Mouse (Mus musculus) embryonic facial prominence, embryonic 12.5 days (tissue): ENCODE measurements around the gene Il17rd. TPM values are rescaled to one million over a fixed set of nuclear protein-coding genes. Genes with fewer than 3 reads are reported as not detected.

ENCODE experiments used
- ATAC-seq: fragments of 200-750 bp; cut with Nextera tagmentation; 2 replicates; pipeline ENCODE4 v1.8.0; 2017; ENCODE audit not compliant: insufficient number of reproducible peaks, insufficient read depth, low FRiP score, low TSS enrichment
- H3K27ac ChIP-seq: fragments of 300-500 bp; sonication (generic); 2 replicates; pipeline ENCODE4 v1.5.1; 2016; ENCODE audit warnings: mild to moderate bottlenecking
- H3K27me3 ChIP-seq: fragments of 300-500 bp; sonication (generic); 2 replicates; pipeline ENCODE4 v1.6.1; 2016; ENCODE audit warnings: mild to moderate bottlenecking, moderate library complexity
- H3K36me3 ChIP-seq: fragments of 300-500 bp; sonication (generic); 2 replicates; pipeline ENCODE4 v1.6.1; 2016; ENCODE audit warnings: mild to moderate bottlenecking
- H3K4me1 ChIP-seq: fragments of 300-500 bp; sonication (generic); 2 replicates; pipeline ENCODE4 v1.6.1; 2016
- H3K4me2 ChIP-seq: fragments of 300-500 bp; sonication (generic); replicated peaks from 2 replicates; pipeline ENCODE4 v1.6.1; 2016; ENCODE audit warnings: mild to moderate bottlenecking, moderate library complexity
- H3K4me3 ChIP-seq: fragments of 300-500 bp; sonication (generic); 2 replicates; pipeline ENCODE4 v1.5.1; 2016; ENCODE audit warnings: mild to moderate bottlenecking
- H3K9ac ChIP-seq: fragments of 300-500 bp; sonication (generic); 2 replicates; pipeline ENCODE4 v1.6.1; 2016; ENCODE audit warnings: mild to moderate bottlenecking, moderate library complexity
- H3K9me3 ChIP-seq: fragments of 300-500 bp; sonication (generic); 2 replicates; pipeline ENCODE4 v1.6.1; 2016; ENCODE audit warnings: mild to moderate bottlenecking, moderate library complexity
- WGBS: fragments of 180-500 bp; shearing (Covaris S2); methylation state at CpG from one replicate; pipeline ENCODE4 v1.1.7; 2016; 5-methylcytosine and 5-hydroxymethylcytosine counted together
- polyA plus RNA-seq: library from polyadenylated mRNA; unstranded; fragments of >200 nt; fragmentation: Nextera tagmentation; extraction: Ambion mirVana; gene quantifications from 2 replicates; pipeline ENCODE4 v1.2.1, GENCODE M21; 2016

Il17rd gene
- polyA plus RNA-seq, 1 experiment from 2014 or later, result 11.2 TPM

DNA sequence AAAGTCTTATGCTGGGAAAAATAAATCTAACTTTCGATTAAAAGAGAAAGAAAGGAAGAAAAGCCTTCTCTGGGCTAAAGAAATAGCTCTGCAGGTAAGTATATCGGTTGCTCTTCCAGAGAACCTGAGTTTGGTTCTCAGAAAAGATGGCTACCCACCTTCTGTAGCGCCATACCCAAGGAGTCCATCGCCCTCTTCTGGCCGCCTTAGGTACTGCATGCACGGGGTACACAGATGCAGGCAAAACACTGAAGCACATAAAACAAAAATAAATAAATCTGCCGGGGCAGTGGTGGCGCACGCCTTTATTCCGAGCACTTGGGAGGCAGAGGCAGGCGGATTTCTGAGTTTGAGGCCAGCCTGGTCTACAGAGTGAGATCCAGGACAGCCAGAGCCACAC lies 15.9 kb upstream of the Il17rd start:
- Histone ChIP-seq H3K36me3 (no peaks in the 10 kb centered on the region), H3K9ac (no peak overlapping the region), H3K4me1 (no peaks in the 10 kb centered on the region), H3K4me3 (no peak overlapping the region), H3K9me3 (no peaks in the 10 kb centered on the region), H3K4me2 (no peak overlapping the region), H3K27me3 (no peaks in the 10 kb centered on the region), H3K27ac (no peak overlapping the region)
- ATAC-seq, result no peak
- WGBS, result 42% methylated on average over 11 of the region's 11 CpGs

- Histone ChIP-seq H3K4me3 (no peak overlapping the region), H3K27ac (no peak overlapping the region), H3K4me2 (no peak overlapping the region), H3K9me3 (no peaks in the 10 kb centered on the region), H3K27me3 (no peaks in the 10 kb centered on the region), H3K4me1 (peaks cover 2% of the 10 kb centered on the region; the same call in 1 of the 2 replicates), H3K36me3 (no peaks in the 10 kb centered on the region), H3K9ac (no peak overlapping the region)
- no peak for ATAC-seq
- 83% methylated on average over 4 of the region's 4 CpGs for WGBS
Measured at GRCm38 (mm10) chr14:27024664-27025063, 14.1 kb upstream of the Il17rd start.

GRCm38 (mm10) chr14:27029771-27030173 lies 9.0 kb upstream of the Il17rd start:
- no peak overlapping the region for H3K27ac ChIP-seq
- peaks cover 3% of the 10 kb centered on the region; the same call in 1 of the 2 replicates for H3K4me1 ChIP-seq
- no peak for ATAC-seq

DNA sequence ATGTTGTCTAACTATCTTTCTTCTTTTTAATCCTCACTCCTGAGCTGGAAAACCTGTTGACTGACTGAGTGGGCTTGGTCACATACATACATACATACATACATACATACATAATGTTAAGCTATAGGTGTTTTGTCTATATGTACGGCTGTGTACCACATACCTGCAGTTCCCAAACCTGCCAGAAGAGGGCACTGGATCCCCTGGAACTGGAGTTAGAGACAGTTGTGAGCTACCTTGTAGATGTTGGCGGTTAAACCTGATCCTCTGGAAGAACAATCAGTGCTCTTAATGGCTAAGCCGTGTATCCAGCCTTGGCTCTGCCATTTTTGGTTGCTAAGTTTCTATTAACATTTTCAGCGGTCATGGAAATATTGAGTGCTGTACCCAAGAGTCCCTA lies 7.6 kb upstream of the Il17rd start:
- Histone ChIP-seq H3K9me3 (no peaks in the 10 kb centered on the region), H3K36me3 (no peaks in the 10 kb centered on the region), H3K4me2 (no peak overlapping the region), H3K27ac (no peak overlapping the region), H3K4me3 (no peak overlapping the region), H3K9ac (no peak overlapping the region), H3K27me3 (no peaks in the 10 kb centered on the region), H3K4me1 (peaks cover 3% of the 10 kb centered on the region; the same call in 1 of the 2 replicates)
- ATAC-seq, result peak; percentile 54
- 16% methylated on average over 4 of the region's 4 CpGs for WGBS

More at GRCm38 (mm10) chr14:27029771-27030173, 9.0 kb upstream of the Il17rd start:
- H3K36me3 ChIP-seq, result no peaks in the 10 kb centered on the region
- 3% methylated on average over 15 of the region's 15 CpGs for WGBS
- H3K9me3 ChIP-seq, result no peaks in the 10 kb centered on the region
- H3K4me3 ChIP-seq, result no peak overlapping the region
- H3K27me3 ChIP-seq, result no peaks in the 10 kb centered on the region
- no peak overlapping the region for H3K9ac ChIP-seq
- no peak overlapping the region for H3K4me2 ChIP-seq

GRCm38 (mm10) chr14:27037513-27037912 lies 1.2 kb upstream of the Il17rd start:
- no peak for ATAC-seq
- Histone ChIP-seq H3K9ac (no peak overlapping the region), H3K4me3 (no peak overlapping the region), H3K9me3 (no peaks in the 10 kb centered on the region), H3K36me3 (no peaks in the 10 kb centered on the region), H3K4me2 (no peak overlapping the region), H3K4me1 (peaks cover 20% of the 10 kb centered on the region), H3K27me3 (no peaks in the 10 kb centered on the region), H3K27ac (no peak overlapping the region)
- 68% methylated on average over 1 of the region's 1 CpGs for WGBS

GRCm38 (mm10) chr14:27039281-27040248 lies 824 bp downstream of the Il17rd start:
- Histone ChIP-seq H3K27me3 (no peaks in the 10 kb centered on the region), H3K4me3 (peak overlapping the region; percentile 99), H3K4me2 (peak overlapping the region; percentile 69), H3K9ac (peak overlapping the region; percentile 91), H3K4me1 (peaks cover 41% of the 10 kb centered on the region), H3K9me3 (no peaks in the 10 kb centered on the region), H3K36me3 (no peaks in the 10 kb centered on the region), H3K27ac (peak overlapping the region; percentile 89)
- WGBS, result under 1% methylated on average over 59 of the region's 59 CpGs
- peak; percentile 59; the same call in 1 of the 2 replicates for ATAC-seq

- Histone ChIP-seq H3K27me3 (no peaks in the 10 kb centered on the region), H3K4me2 (peak overlapping the region; percentile 69), H3K9me3 (no peaks in the 10 kb centered on the region), H3K27ac (peak overlapping the region; percentile 1; the same call in 1 of the 2 replicates), H3K9ac (peak overlapping the region; percentile 91), H3K4me1 (peaks cover 49% of the 10 kb centered on the region), H3K4me3 (peak overlapping the region; percentile 99), H3K36me3 (no peaks in the 10 kb centered on the region)
- no peak for ATAC-seq
- 3% methylated on average over 12 of the region's 12 CpGs for WGBS
Measured at GRCm38 (mm10) chr14:27040451-27040850, 1.7 kb downstream of the Il17rd start.

DNA sequence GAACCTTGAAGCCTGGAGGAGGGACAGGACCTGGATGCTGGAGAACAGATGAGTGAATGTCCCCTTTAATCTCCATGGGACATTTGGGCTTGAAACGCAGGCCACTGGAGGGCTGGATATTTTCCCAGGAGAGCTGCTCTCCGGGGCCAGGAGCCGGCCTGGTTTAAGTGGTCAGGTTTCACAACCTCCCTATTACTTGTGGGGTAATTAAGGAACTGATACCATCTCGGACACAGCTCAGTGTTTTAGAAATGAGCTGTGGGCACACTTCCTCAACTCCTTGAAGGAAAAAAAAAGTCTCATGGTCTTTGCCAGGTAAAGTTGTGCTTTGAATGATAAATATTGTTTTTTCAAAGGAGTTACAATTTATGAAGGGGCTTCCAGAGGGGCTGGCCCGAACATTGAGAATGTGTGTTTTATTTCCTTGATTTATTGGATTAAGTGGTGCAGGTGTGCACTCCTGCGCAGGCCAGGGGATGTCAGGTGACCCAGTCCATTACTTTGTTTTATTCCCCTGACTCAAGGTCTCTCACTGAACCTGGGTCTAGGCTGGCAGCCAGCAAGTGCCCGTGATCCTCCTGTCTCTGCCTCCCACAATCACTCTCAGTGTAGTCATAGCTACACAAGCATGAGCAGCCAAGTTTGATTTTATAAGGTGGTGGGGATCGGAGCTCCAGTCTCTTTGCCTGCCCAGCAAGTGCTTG lies 3.7 kb downstream of the Il17rd start:
- H3K4me2 ChIP-seq, result peak overlapping the region; percentile 69
- no peaks in the 10 kb centered on the region for H3K9me3 ChIP-seq
- H3K27me3 ChIP-seq, result no peaks in the 10 kb centered on the region
- H3K27ac ChIP-seq, result 0 out of 2 replicates have a peak overlapping the region, but pooled peaks have one; percentile 50
- peaks cover 68% of the 10 kb centered on the region for H3K4me1 ChIP-seq
- no peak for ATAC-seq
- H3K9ac ChIP-seq, result no peak overlapping the region
- no peaks in the 10 kb centered on the region for H3K36me3 ChIP-seq
- no peak overlapping the region for H3K4me3 ChIP-seq
- WGBS, result 36% methylated on average over 8 of the region's 8 CpGs

- H3K4me2 ChIP-seq, result peak overlapping the region; percentile 69
- peaks cover 77% of the 10 kb centered on the region for H3K4me1 ChIP-seq
- no peak for ATAC-seq
Measured at GRCm38 (mm10) chr14:27043416-27043815, 4.7 kb downstream of the Il17rd start.

DNA sequence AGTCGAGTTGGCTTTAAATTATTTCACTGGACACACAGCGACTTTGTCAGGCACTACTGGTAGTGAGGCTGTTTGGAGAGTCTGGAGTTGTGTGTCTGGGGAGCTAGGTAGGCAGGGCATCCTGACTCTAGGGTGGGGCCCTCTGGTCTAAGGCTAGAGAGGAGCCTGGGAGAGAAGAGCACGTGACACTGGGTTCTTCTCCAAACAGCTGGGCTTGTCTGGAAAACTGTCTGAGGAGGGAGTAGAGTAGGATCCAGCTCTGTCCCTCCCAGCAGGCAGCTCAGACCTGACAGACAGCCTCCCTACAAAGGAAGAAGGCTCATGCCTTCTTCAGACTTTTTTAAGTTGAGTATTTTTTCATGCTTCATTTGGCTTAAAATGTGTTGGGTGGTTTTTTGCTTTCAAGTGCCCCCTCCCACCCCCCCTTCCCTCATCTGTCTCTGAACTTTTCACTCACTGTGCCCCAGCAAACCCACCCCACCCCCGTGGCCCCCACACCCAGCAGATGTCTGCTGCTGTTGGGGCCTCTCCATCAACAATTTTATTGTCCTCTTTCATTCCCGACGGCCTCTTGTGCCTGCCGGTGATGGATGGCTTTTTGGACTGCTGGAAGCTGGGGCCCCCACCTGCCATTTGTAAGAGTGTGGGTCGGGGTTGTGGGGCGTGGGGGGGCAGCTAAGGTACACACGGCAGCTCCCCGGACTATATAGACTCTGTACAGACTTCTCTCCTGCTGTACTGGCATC lies 5.7 kb downstream of the Il17rd start:
- no peak; the same call in 1 of the 2 replicates for ATAC-seq
- peak overlapping the region; percentile 14 for H3K4me2 ChIP-seq
- no peaks in the 10 kb centered on the region for H3K9me3 ChIP-seq
- no peaks in the 10 kb centered on the region for H3K27me3 ChIP-seq
- H3K4me1 ChIP-seq, result peaks cover 85% of the 10 kb centered on the region
- no peak overlapping the region for H3K4me3 ChIP-seq
- H3K9ac ChIP-seq, result no peak overlapping the region
- H3K36me3 ChIP-seq, result no peaks in the 10 kb centered on the region
- WGBS, result 5% methylated on average over 11 of the region's 11 CpGs
- peak overlapping the region; percentile 83 for H3K27ac ChIP-seq

More at GRCm38 (mm10) chr14:27043416-27043815, 4.7 kb downstream of the Il17rd start:
- Histone ChIP-seq H3K27me3 (no peaks in the 10 kb centered on the region), H3K36me3 (no peaks in the 10 kb centered on the region), H3K4me3 (no peak overlapping the region), H3K9me3 (no peaks in the 10 kb centered on the region), H3K27ac (peak overlapping the region; percentile 83; the same call in 1 of the 2 replicates), H3K9ac (no peak overlapping the region)
- WGBS, result 53% methylated on average over 5 of the region's 5 CpGs

- Histone ChIP-seq H3K9ac (no peak overlapping the region), H3K9me3 (no peaks in the 10 kb centered on the region), H3K4me2 (peak overlapping the region; percentile 14), H3K36me3 (no peaks in the 10 kb centered on the region), H3K27ac (peak overlapping the region; percentile 83), H3K4me1 (peaks cover 91% of the 10 kb centered on the region), H3K27me3 (no peaks in the 10 kb centered on the region), H3K4me3 (no peak overlapping the region)
- 10% methylated on average over 2 of the region's 2 CpGs for WGBS
- ATAC-seq, result no peak
Measured at GRCm38 (mm10) chr14:27044967-27045361, 6.2 kb downstream of the Il17rd start.
